Mouse (Mus musculus): Measurements from ENCODE around the gene Cxcl15. TPM values are rescaled to one million over a fixed set of nuclear protein-coding genes. Genes with fewer than 3 reads are reported as not detected.
"Not testable (repeated sequence)": the region's sequence is repeated elsewhere in the genome, so short reads cannot be mapped to it uniquely, and the experiment has no call there.

The Cxcl15 gene
- polyA plus RNA-seq, 1 experiment: not detected

- Histone ChIP-seq H3K4me3 (ENCODE audit: insufficient read depth, poor library complexity, severe bottlenecking) (no peak overlapping the region), H3K36me3 (ENCODE audit: control insufficient read depth, insufficient read depth) (no peaks in the 10 kb centered on the region), H3K79me3 (ENCODE audit: low read depth) (no peaks in the 10 kb centered on the region), H3K79me2 (ENCODE audit: control insufficient read depth, insufficient read depth) (no peaks in the 10 kb centered on the region), H3K27me3 (ENCODE audit: control insufficient read depth, insufficient read depth, insufficient read length) (no peaks in the 10 kb centered on the region), H3ac (ENCODE audit: control insufficient read depth, insufficient read length, low read depth) (no peak overlapping the region)
- TF ChIP-seq CEBPB (IDR thresholded peaks at IDR 0.05; ENCODE audit: low read depth) (no peak), USF1 (IDR thresholded peaks at IDR 0.05; ENCODE audit: low read depth) (no peak), MYOG (IDR thresholded peaks at IDR 0.05; ENCODE audit: control insufficient read depth, extremely low read depth, insufficient read length) (no peak), MAX (IDR thresholded peaks at IDR 0.05) (no peak), CTCF (IDR thresholded peaks at IDR 0.05; ENCODE audit: control insufficient read depth, insufficient read depth, insufficient read length) (no peak), MYOD1 (IDR thresholded peaks at IDR 0.05; ENCODE audit: control insufficient read depth, insufficient read length, low read depth) (no peak), FOSL1 (IDR thresholded peaks at IDR 0.05; ENCODE audit: insufficient read depth, low read length, poor library complexity, severe bottlenecking) (no peak)
These were observed 38.5 kb downstream of the Cxcl15 start for GRCm38 (mm10) chr5:90832768-90833388.

GRCm38 (mm10) chr5:90834436-90834835 lies 40.1 kb downstream of the Cxcl15 start:
- no peaks in the 10 kb centered on the region for H3K36me3 ChIP-seq (ENCODE audit: control insufficient read depth, insufficient read depth)
- H3ac ChIP-seq (ENCODE audit: control insufficient read depth, insufficient read length, low read depth): no peak overlapping the region
- no peaks in the 10 kb centered on the region for H3K79me3 ChIP-seq (ENCODE audit: low read depth)
- no peak overlapping the region for H3K4me3 ChIP-seq (ENCODE audit: insufficient read depth, poor library complexity, severe bottlenecking)
- TF ChIP-seq MYOD1 (IDR thresholded peaks at IDR 0.05; ENCODE audit: control insufficient read depth, insufficient read length, low read depth) (no peak), FOSL1 (IDR thresholded peaks at IDR 0.05; ENCODE audit: insufficient read depth, low read length, poor library complexity, severe bottlenecking) (no peak), CEBPB (IDR thresholded peaks at IDR 0.05; ENCODE audit: low read depth) (no peak), USF1 (IDR thresholded peaks at IDR 0.05; ENCODE audit: low read depth) (no peak), MYOG (IDR thresholded peaks at IDR 0.05; ENCODE audit: control insufficient read depth, extremely low read depth, insufficient read length) (no peak), CTCF (IDR thresholded peaks at IDR 0.05; ENCODE audit: control insufficient read depth, insufficient read depth, insufficient read length) (no peak)
- H3K79me2 ChIP-seq (ENCODE audit: control insufficient read depth, insufficient read depth): no peaks in the 10 kb centered on the region
- H3K27me3 ChIP-seq (ENCODE audit: control insufficient read depth, insufficient read depth, insufficient read length): no peaks in the 10 kb centered on the region

GRCm38 (mm10) chr5:90838582-90838981 lies 44.2 kb downstream of the Cxcl15 start:
- H3K27me3 ChIP-seq (ENCODE audit: control insufficient read depth, insufficient read depth, insufficient read length): no peaks in the 10 kb centered on the region
- H3K4me3 ChIP-seq (ENCODE audit: insufficient read depth, poor library complexity, severe bottlenecking): no peak overlapping the region
- H3K79me3 ChIP-seq (ENCODE audit: low read depth): no peaks in the 10 kb centered on the region
- H3ac ChIP-seq (ENCODE audit: control insufficient read depth, insufficient read length, low read depth): no peak overlapping the region
- no peaks in the 10 kb centered on the region for H3K36me3 ChIP-seq (ENCODE audit: control insufficient read depth, insufficient read depth)
- H3K79me2 ChIP-seq (ENCODE audit: control insufficient read depth, insufficient read depth): no peaks in the 10 kb centered on the region
- TF ChIP-seq FOSL1 (IDR thresholded peaks at IDR 0.05; ENCODE audit: insufficient read depth, low read length, poor library complexity, severe bottlenecking) (no peak), MYOG (IDR thresholded peaks at IDR 0.05; ENCODE audit: control insufficient read depth, extremely low read depth, insufficient read length) (no peak), MYOD1 (IDR thresholded peaks at IDR 0.05; ENCODE audit: control insufficient read depth, insufficient read length, low read depth) (no peak), CTCF (IDR thresholded peaks at IDR 0.05; ENCODE audit: control insufficient read depth, insufficient read depth, insufficient read length) (no peak), CEBPB (IDR thresholded peaks at IDR 0.05; ENCODE audit: low read depth) (no peak), USF1 (IDR thresholded peaks at IDR 0.05; ENCODE audit: low read depth) (no peak), MAX (IDR thresholded peaks at IDR 0.05) (no peak)

GRCm38 (mm10) chr5:90840902-90841869 lies 46.9 kb downstream of the Cxcl15 start:
- Histone ChIP-seq H3K79me3 (ENCODE audit: low read depth) (no peaks in the 10 kb centered on the region), H3K4me3 (ENCODE audit: insufficient read depth, poor library complexity, severe bottlenecking) (no peak overlapping the region), H3K79me2 (ENCODE audit: control insufficient read depth, insufficient read depth) (no peaks in the 10 kb centered on the region), H3K36me3 (ENCODE audit: control insufficient read depth, insufficient read depth) (no peaks in the 10 kb centered on the region), H3K27me3 (ENCODE audit: control insufficient read depth, insufficient read depth, insufficient read length) (no peaks in the 10 kb centered on the region), H3ac (ENCODE audit: control insufficient read depth, insufficient read length, low read depth) (no peak overlapping the region)
- TF ChIP-seq MYOD1 (IDR thresholded peaks at IDR 0.05; ENCODE audit: control insufficient read depth, insufficient read length, low read depth) (no peak), CTCF (IDR thresholded peaks at IDR 0.05; ENCODE audit: control insufficient read depth, insufficient read depth, insufficient read length) (no peak), FOSL1 (IDR thresholded peaks at IDR 0.05; ENCODE audit: insufficient read depth, low read length, poor library complexity, severe bottlenecking) (no peak), USF1 (IDR thresholded peaks at IDR 0.05; ENCODE audit: low read depth) (no peak), CEBPB (IDR thresholded peaks at IDR 0.05; ENCODE audit: low read depth) (no peak), MYOG (IDR thresholded peaks at IDR 0.05; ENCODE audit: control insufficient read depth, extremely low read depth, insufficient read length) (no peak), MAX (IDR thresholded peaks at IDR 0.05) (no peak)

DNA sequence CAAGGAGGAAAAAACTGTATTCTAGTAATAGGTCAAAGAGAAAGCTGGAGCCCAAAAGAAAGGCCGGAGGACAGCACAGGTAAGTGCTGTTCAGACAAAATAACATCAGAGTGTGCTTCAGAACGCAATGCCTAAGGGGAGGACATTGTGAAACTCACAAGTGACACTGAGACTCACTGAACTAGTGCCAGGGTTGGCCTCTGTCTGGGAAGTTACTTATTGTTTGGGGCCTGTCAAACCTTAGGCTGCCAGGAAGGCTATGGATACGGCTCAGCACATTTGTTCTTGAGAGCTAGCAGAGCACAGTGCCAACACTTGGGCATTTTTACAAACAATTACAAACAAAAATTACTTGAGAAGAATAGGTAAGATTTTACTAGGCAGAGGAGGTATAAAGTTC lies 49.6 kb downstream of the Cxcl15 start:
- TF ChIP-seq CEBPB (IDR thresholded peaks at IDR 0.05; ENCODE audit: low read depth): no peak
- TF ChIP-seq MYOG (IDR thresholded peaks at IDR 0.05; ENCODE audit: control insufficient read depth, extremely low read depth, insufficient read length): no peak
- no peak for TF ChIP-seq USF1 (IDR thresholded peaks at IDR 0.05; ENCODE audit: low read depth)
- no peaks in the 10 kb centered on the region for H3K27me3 ChIP-seq (ENCODE audit: control insufficient read depth, insufficient read depth, insufficient read length)
- no peaks in the 10 kb centered on the region for H3K79me3 ChIP-seq (ENCODE audit: low read depth)
- no peaks in the 10 kb centered on the region for H3K36me3 ChIP-seq (ENCODE audit: control insufficient read depth, insufficient read depth)
- H3K4me3 ChIP-seq (ENCODE audit: insufficient read depth, poor library complexity, severe bottlenecking): no peak overlapping the region
- no peaks in the 10 kb centered on the region for H3K79me2 ChIP-seq (ENCODE audit: control insufficient read depth, insufficient read depth)
- no peak overlapping the region for H3ac ChIP-seq (ENCODE audit: control insufficient read depth, insufficient read length, low read depth)

DNA sequence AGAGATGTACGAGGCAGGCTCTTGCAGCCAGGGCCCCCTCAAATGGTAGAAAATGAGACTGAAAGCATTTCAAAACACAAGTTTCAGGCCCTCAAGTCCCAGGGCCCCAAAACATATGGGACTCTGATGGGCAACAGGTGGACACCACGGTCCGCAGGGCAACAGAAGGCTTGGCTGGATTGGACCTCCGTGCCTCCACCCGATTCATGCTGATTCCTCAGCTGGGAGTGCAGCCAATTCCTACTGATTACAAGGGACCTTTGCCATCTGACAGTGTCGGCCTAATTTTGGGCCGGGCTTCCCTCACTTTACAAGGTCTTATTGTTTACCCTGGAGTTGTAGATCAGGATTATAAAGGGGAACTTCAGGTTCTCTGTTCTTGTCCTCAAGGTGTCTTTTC lies 55.8 kb downstream of the Cxcl15 start:
- not testable (repeated sequence) for H3K36me3 ChIP-seq (ENCODE audit: control insufficient read depth, insufficient read depth); H3K79me3 ChIP-seq (ENCODE audit: low read depth); H3K79me2 ChIP-seq (ENCODE audit: control insufficient read depth, insufficient read depth); H3K27me3 ChIP-seq (ENCODE audit: control insufficient read depth, insufficient read depth, insufficient read length); H3K4me3 ChIP-seq (ENCODE audit: insufficient read depth, poor library complexity, severe bottlenecking); H3ac ChIP-seq (ENCODE audit: control insufficient read depth, insufficient read length, low read depth)

- not testable (repeated sequence) for H3K27me3 ChIP-seq (ENCODE audit: control insufficient read depth, insufficient read depth, insufficient read length); H3ac ChIP-seq (ENCODE audit: control insufficient read depth, insufficient read length, low read depth); H3K79me3 ChIP-seq (ENCODE audit: low read depth); H3K79me2 ChIP-seq (ENCODE audit: control insufficient read depth, insufficient read depth); H3K4me3 ChIP-seq (ENCODE audit: insufficient read depth, poor library complexity, severe bottlenecking); H3K36me3 ChIP-seq (ENCODE audit: control insufficient read depth, insufficient read depth)
These were observed 57.1 kb downstream of the Cxcl15 start for GRCm38 (mm10) chr5:90851391-90851790.

All from C2C12 (cell line).